Mouse (Mus musculus) kidney, postnatal 14 days (tissue): ENCODE measurements at regions not wholly inside any gene's neighbourhood (a gene's known extent, or its start where the extent isn't known, plus 50 kb on each side); places are given as distances from the start of the nearest gene placed in this dataset.
A peak's percentile ranks its signal among the peaks of the same experiment; 100 is the strongest.
"Not testable (repeated sequence)": the region's sequence is repeated elsewhere in the genome, so short reads cannot be mapped to it uniquely, and the experiment has no call there.

Experiments
- DNase-seq: peaks from one replicate; pipeline ENCODE4 v3.0.0; 2022; ENCODE audit warnings: mixed read lengths

DNA sequence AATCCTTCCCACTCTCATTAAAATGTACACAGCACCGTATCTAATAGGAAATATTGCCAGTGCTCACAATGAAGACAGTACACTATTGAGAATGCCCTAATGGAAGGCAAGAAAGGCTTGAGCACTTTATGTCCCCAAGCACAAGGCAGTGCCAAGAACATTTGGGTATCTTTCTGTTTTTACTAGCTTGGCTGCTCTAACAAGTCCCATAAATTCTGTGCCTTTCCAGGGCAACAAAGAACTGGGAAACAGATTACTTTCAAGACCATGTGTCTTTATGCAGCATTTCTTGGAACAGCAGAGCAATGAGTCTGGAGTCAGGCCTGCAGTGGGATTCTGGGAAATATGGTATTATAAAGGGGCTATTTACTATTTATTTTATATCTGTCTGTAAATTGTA lies 192.3 kb downstream of the 1700008P02Rik start:
- no peak for DNase-seq

GRCm38 (mm10) chr3:6400871-6401270 lies 219.4 kb downstream of the 1700008P02Rik start:
- no peak for DNase-seq

- no peak for DNase-seq
Observed at GRCm38 (mm10) chr3:6385669-6386068, 234.6 kb downstream of the 1700008P02Rik start.

GRCm38 (mm10) chr3:6382896-6383295 lies 237.3 kb downstream of the 1700008P02Rik start:
- DNase-seq: no peak

DNA sequence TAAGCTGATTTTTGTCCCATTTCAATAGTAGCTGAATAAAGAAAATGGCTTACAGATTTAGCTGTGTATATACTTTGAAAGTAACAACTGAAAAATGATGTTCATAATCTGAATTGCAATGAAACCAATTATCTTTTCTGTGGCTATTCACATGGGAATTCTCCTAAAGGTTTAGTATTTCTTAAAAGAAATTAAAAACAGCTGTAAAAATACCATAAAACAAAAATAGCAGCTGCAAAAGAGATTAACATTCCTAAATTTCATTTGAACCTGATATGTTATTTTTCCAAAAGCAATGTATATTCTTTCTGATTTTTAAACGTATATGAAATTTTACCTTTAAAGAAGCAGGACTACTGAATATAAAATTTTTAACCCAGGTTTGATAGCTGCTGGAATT lies 237.9 kb downstream of the 1700008P02Rik start:
- DNase-seq: no peak

DNA sequence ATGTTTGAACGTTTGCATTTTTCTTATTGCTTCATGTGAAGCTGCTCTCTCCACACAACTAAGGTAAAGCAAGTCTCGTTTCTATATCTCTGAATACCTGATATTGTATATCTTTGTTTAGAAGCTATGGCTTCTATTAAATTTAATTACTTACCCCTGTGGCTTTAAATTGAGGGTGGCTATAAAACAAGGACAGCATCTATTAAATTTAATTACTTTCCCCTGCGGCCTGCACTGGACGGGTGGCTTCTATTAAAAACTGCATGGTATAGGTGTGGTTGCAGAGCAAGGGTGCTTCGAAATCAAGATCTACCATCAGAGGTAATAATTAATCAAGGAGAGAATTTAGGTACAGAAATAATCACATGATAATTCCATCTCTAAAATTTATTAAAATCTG lies 238.5 kb downstream of the 1700008P02Rik start:
- no peak for DNase-seq

DNA sequence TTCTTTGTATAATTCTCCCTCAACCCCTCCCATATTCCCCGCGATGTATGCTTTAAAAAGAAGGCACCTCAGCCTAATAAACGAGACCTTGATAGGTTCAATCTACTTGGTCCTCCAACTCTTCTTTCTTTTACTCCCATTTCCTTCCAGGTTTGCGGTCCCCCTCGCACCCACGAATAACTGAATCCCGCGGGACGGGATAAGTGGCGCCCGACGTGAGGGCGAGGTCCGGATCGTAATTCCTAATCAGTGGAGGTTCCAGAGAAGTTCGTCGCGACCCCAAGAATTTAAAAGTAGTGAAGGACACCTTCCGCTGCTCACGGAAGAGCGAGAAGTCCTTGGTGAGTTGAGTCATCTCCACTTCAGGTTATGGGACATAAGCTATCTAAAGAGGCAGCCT lies 281.2 kb downstream of the 1700008P02Rik start:
- DNase-seq: not testable (repeated sequence)

GRCm38 (mm10) chr3:6320818-6321504 lies 299.3 kb downstream of the 1700008P02Rik start:
- DNase-seq: no peak

DNA sequence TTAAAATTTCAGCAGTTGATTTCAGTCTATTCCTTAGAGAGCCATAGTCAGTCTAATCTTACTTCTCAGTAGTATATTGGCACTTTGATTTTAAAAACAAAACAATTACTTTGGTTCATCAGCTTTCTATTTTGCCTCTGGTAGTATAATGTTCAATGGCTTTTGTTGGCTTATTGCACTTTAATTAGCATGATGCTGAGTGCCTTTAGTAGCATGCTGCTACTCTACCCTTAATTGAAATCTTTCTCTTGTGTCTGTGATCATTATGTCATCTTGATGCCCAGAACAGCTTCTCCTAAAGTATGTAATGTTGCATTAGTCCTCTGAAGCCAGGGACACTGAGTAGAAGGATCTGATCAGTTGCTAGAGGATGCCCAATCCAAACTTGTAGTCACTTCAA lies 330.7 kb downstream of the 1700008P02Rik start:
- no peak for DNase-seq

DNA sequence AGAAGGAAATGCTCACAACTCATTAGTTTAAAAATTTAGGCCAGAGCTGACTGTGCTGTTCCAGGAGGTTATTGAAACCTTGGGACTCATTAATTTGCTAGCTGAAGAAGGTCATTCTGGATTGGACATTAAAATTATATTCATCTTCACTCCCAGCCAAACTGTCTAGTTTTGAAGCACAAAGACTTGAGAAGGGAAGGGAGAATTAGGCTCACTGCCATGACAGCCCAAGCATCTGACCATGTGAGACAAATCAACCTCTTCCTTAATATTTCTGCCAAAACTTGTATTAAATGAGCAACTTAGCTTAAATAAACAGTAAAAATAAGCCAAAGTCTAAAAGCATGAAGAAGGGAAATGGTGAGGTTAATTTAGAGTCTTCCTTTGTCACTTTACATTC lies 339.6 kb downstream of the 1700008P02Rik start:
- peak; percentile 45 for DNase-seq
